Mouse (Mus musculus) myocyte (in vitro differentiated cells): ENCODE measurements at regions not wholly inside any gene's neighbourhood (a gene's known extent, or its start where the extent isn't known, plus 50 kb on each side); places are given as distances from the start of the nearest gene placed in this dataset.

Experiments
- H3K27me3 ChIP-seq: one replicate; pipeline ENCODE4 v1.6.1; 2011; ENCODE audit not compliant: control insufficient read depth, insufficient read depth, insufficient read length
- H3K36me3 ChIP-seq: one replicate; pipeline ENCODE4 v1.6.1; 2011; ENCODE audit not compliant: control insufficient read depth, insufficient read depth
- H3K4me2 ChIP-seq: one replicate; pipeline ENCODE4 v1.6.1; 2011; ENCODE audit warnings: low read depth, control low read depth
- H3K4me3 ChIP-seq: one replicate; pipeline ENCODE4 v1.5.1; 2011; ENCODE audit warnings: mild to moderate bottlenecking, control low read depth, moderate library complexity
- H3K79me2 ChIP-seq: one replicate; pipeline ENCODE4 v1.6.1; 2011; ENCODE audit not compliant: control insufficient read depth, insufficient read depth
- H3ac ChIP-seq: one replicate; pipeline ENCODE4 v1.6.1; 2011; ENCODE audit not compliant: control insufficient read depth, insufficient read length
- CEBPB ChIP-seq: IDR thresholded peaks from 2 replicates; pipeline ENCODE4 v1.6.1; 2011; ENCODE audit warnings: mild to moderate bottlenecking, moderate library complexity; ENCODE audit not compliant: poor library complexity, insufficient read depth, severe bottlenecking
- E2F4 ChIP-seq: IDR thresholded peaks from one replicate; pipeline ENCODE4 v1.6.1; 2011; ENCODE audit warnings: mild to moderate bottlenecking, control low read depth, moderate library complexity; ENCODE audit not compliant: insufficient read depth
- MAX ChIP-seq: IDR thresholded peaks from one replicate; pipeline ENCODE4 v1.6.1; 2011; ENCODE audit warnings: low read depth, mild to moderate bottlenecking, control low read depth
- MYOD1 ChIP-seq, 3 experiments: IDR thresholded peaks; one replicate each; pipeline ENCODE4 v1.6.1; 2011; ENCODE audit warnings: control low read depth in 2 of 3, low read depth in 2 of 3, mild to moderate bottlenecking in 2 of 3, moderate library complexity in 1 of 3; ENCODE audit not compliant: insufficient read length in 2 of 3, control insufficient read depth in 1 of 3
- MYOG ChIP-seq, 3 experiments: IDR thresholded peaks; one replicate each; pipeline ENCODE4 v1.6.1; 2011; ENCODE audit warnings: control low read depth in 2 of 3, low read depth in 2 of 3, mild to moderate bottlenecking in 2 of 3; ENCODE audit not compliant: insufficient read length in 2 of 3, control insufficient read depth in 1 of 3, insufficient read depth in 1 of 3
- POLR2A ChIP-seq: IDR thresholded peaks from one replicate; pipeline ENCODE4 v1.6.1; 2011; ENCODE audit warnings: low read depth, mild to moderate bottlenecking, control low read depth, moderate library complexity; ENCODE audit not compliant: insufficient read length
- POLR2AphosphoS2 ChIP-seq: IDR thresholded peaks from one replicate; pipeline ENCODE4 v1.6.1; 2011; ENCODE audit warnings: low read depth, control low read depth; ENCODE audit not compliant: insufficient read length
- REST ChIP-seq: IDR thresholded peaks from one replicate; pipeline ENCODE4 v1.6.1; 2011; ENCODE audit warnings: mild to moderate bottlenecking, control low read depth, moderate library complexity; ENCODE audit not compliant: insufficient read depth, insufficient read length
- SRF ChIP-seq: IDR thresholded peaks from one replicate; pipeline ENCODE4 v1.6.1; 2011; ENCODE audit warnings: low read depth; ENCODE audit not compliant: control insufficient read depth, insufficient read length
- TCF12 ChIP-seq: IDR thresholded peaks from one replicate; pipeline ENCODE4 v1.6.1; 2011; ENCODE audit warnings: mild to moderate bottlenecking, control low read depth; ENCODE audit not compliant: poor library complexity, insufficient read depth, severe bottlenecking
- TCF3 ChIP-seq: IDR thresholded peaks from one replicate; pipeline ENCODE4 v1.6.1; 2011; ENCODE audit warnings: low read depth, control low read depth; ENCODE audit not compliant: insufficient read length
- USF1 ChIP-seq: IDR thresholded peaks from one replicate; pipeline ENCODE4 v1.6.1; 2011; ENCODE audit warnings: low read depth, mild to moderate bottlenecking, control low read depth, moderate library complexity

DNA sequence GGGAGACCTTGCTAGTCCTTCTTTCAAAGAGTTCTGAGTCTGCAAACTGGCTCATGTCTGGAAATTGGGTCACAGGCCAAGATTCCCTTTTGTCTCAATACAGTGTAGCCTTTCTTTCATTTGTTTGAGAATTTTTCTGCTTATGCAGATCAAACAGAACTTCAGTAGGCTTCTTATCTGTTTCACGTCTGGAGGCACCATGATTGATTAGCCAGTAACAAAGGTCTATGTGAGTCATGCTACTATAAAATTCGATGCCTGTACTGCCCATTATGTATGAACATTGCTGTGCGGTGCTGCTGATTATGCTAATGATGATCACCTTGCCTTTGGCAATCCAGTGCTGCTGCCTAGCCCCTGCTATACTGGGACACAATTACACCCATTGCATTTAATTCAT is 52.8 kb upstream of the Nyx start:
- Histone ChIP-seq H3K79me2 (no peaks in the 10 kb centered on the region), H3K36me3 (no peaks in the 10 kb centered on the region), H3K4me2 (no peak overlapping the region), H3K4me3 (no peak overlapping the region), H3K27me3 (no peaks in the 10 kb centered on the region), H3ac (no peak overlapping the region)
- TF ChIP-seq E2F4 (no peak), POLR2A (no peak), TCF3 (no peak), MYOD1 (IDR thresholded peaks at IDR 0.05; ENCODE audit: control insufficient read depth in 1 of 3, insufficient read length in 2 of 3, low read depth in 2 of 3) (no peak), TCF12 (no peak), SRF (no peak), CEBPB (no peak), POLR2AphosphoS2 (no peak), USF1 (no peak), MYOG (IDR thresholded peaks at IDR 0.05; ENCODE audit: control insufficient read depth in 1 of 3, insufficient read depth in 1 of 3, insufficient read length in 2 of 3, low read depth in 2 of 3) (no peak), REST (no peak), MAX (no peak)
